Mouse (Mus musculus) frontal cortex, postnatal 10 days (tissue): ENCODE data around the gene Boll.
A peak's percentile ranks its signal among the peaks of the same experiment; 100 is the strongest.
"Not testable (repeated sequence)": the region's sequence is repeated elsewhere in the genome, so short reads cannot be mapped to it uniquely, and the experiment has no call there.

Experiments
- DNase-seq, 2 experiments: peaks; one replicate each; pipeline ENCODE4 v3.0.0; 2022; ENCODE audit warnings: low spot score in 2 of 2, mixed read lengths in 1 of 2

Boll gene

DNA sequence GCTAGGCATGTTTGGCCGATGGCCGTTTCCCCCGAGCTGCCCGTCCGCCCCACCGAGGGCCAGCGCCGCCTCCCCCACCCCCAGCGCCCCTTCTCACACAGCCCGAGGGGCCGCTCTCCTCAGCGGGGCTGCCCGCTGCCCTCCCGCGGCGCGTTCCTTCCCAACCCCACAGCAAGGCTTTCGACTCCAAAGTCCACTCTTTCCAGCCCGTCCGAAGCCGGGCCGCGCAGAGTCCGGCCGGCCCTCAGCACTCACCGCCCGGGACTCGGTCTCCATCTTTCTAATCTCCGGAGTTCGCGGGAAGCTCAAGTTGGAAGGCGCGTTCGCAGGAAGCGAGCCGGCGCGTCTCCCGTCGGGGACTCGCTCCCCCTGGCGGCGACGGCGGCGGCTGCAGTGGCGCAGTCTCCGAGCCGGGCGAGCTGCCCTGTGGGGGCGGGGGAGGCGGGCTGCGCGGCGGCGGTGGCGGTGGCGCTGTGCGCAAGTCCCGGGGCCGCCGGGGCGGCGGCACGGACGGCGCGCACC lies at the start of gene Boll:
Boll (minus strand) TSS at position 426 of the 522 bp plus-strand sequence.
- DNase-seq: peak in 1 of 2 experiments; percentile 43

DNA sequence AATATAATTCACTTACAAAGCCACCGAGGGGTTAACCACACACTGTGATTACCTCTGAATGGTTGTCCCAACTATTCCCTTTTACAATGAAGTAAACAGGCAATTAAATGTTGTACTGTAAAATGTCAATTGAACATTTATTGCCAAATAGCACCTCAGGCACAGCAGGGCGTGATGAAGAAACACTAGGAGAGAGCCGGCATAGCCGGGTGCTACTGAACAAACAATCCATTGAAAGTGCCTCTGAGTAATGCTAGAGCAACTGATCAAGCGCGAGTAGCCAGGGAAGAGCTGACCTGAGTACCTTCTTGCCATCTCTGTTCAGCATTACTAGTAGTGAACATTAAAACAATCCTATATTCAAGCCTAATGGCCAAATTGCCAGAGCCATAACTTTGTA lies 49.3 kb upstream of the Boll start:
- DNase-seq: no peak

DNA sequence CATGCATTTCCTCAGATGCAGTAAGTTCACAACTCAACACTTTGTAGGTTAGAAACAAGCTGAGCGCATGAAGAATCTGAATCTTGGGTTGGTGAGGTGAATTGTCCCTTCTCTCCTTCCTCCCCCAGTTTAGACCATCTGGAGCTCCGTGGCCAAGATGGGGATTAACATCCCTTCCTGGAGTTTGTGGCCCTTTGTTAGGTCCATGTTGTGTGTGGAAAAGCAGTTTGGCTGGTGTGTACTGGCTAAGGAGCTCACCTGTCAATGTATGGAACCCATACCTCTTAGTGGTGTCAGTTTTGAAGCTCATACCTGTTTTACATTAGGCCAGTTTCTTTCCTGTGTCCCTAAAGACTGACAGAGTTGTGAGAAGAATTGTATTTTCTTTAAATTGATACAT lies 47.8 kb upstream of the Boll start:
- DNase-seq: no peak

- no peak for DNase-seq
Observed at GRCm38 (mm10) chr1:55410670-55411069, 47.4 kb upstream of the Boll start.

DNA sequence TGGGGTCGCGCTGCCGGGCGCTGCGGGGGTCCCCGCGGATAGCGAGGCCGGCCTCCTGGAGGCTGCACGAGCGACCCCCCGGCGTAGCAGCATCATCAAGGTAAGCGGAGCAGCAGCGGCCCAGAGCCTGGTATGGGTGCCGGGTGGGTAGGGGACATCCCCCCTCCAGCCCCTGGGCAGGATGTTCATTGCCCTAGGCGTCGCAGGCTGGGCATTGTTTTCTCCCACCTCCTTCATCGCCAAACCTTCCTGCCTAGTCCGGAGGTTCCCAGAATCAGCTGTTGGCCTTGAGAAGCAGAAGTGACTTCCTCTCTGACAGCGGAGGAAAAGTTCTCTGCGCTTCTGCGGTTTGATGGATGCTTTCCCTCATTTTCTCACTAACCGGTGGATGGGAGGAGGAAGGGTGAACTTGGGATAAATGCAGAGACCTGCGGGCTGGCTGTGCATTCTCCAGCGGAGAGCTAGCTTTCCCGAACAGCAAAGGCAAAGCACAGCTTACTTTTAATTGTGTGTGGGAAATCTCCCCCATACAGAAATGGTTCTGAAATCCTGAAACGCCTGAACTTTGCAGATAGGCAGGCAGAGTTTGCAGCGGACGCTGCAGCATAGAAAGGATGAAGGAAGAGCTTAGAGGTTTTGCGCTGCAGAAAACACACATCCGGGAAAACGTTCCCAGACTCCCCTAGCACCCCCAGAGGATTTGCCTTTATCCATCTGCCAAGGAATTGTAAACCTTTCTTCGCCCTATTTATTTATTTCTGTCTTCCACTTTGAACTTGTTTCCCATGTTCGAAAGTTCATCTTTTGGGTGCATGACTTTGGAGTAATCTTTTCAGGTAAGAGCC lies 43.5 kb upstream of the Boll start:
- DNase-seq: peak in 1 of 2 experiments; percentile 35

- peak in 1 of 2 experiments; percentile 69 for DNase-seq
Observed at GRCm38 (mm10) chr1:55406023-55406413, 42.7 kb upstream of the Boll start.

DNA sequence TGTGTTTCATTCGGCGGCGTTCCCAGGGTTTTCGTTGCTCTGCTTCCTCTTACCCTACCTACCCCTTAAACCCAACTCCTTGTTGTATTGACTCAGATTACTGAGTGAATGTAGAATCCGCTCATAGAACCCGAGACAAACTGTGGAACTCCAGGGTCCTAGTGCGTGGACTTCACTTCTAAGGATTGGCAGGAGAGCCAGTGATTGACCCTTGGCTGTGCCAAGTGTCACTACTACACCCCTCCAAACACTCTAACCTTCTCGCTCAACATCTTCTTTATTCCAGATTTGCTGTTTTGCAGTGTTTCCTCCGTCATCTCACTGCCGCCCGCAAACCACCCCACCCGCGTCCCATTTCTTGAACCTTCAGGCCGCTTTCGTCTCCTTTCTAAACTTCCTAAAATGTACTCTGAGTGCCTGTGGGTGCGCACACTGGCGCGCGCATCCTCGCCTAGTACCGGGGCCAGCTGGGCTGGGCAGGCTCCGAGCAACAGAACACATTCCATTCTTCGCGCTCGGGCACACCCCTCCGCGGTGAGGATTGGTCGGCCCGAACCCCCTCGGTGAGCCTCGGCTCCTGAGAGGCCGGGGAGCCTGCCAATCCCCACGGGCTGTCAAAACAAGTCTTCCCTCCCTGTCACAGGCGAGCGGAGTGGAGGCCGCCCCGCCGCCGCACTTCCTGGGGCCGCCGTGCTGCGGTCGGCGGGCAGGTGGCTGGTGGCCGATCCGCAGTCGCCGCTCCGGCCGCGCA lies 42.2 kb upstream of the Boll start, which contains the start of gene Plcl1:
Plcl1 (plus strand) TSS at position 650 of the 751 bp plus-strand sequence.
- DNase-seq: peak; percentile 95 to 96

- peak; percentile 26 to 52 for DNase-seq
Observed at GRCm38 (mm10) chr1:55404439-55404838, 41.2 kb upstream of the Boll start.

DNA sequence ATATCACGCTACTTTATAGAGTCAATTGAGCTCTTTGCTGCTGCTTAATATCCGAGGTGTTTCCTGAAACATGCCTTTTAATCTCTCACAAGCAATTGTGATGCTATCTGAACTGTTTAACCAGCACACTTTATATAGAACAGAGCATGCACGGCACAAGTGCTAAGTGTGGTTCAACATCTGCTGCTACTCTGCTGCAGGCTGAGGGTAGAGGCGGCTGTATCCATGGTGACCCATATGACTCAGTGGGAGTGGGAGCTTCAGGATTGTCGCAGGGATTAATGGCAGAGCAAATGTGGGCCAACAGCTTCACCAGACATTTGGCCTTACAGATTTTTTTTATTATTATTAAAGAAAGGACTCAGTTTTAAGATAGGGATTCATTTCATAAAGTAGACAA lies 36.6 kb upstream of the Boll start:
- DNase-seq: peak; percentile 33 to 40

DNA sequence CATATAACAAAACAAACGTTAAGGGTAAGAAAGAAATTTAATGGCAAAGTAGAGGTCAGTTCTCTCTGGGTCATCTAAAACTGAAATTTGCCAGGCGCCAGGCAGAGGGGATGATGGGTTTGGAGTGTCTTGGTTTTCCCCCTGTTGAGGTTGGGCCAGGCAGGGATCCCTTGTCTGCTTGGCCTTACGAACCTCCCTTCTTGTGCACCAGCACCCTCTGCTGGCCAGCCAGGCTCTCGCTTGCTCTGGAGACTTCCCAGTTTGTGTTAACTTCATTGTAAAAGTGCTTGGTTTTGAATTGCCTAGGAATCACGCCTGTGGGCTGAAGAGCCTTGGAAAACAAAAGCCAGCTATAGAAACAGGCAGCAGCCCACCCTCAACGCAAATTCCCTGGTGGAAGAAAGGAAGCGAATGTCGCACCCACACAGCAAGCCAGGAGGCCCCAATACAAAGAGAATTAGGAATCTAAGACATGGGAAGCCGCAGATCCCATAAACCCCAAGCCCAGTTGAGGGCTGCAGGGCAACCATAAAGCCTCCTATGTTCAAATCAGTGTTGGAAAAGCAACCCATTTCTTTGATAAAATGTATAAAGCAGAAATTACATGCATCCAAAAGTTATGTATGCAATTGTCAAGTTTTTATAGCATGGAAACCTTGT lies 20.0 kb upstream of the Boll start:
- DNase-seq: peak in 1 of 2 experiments; percentile 75

DNA sequence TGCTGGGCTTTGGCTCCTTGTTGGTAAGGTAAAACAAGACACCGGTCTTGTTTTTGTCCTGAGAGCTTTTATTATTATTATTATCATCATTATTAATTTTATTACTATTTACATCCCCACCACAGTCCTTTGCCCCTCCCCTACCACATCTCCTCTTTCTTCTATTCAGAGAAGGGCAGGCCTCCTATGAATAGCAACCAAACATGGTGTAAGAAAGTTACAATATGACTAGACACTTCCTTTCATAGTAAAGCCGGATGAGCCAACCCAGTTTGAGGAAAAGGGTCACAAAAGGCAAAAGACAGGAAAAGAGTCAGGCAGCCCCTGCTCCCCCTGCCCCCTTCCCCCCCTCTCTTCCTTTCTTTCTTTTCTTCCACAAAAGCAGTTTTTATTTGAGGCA lies 17.3 kb upstream of the Boll start:
- no peak for DNase-seq

DNA sequence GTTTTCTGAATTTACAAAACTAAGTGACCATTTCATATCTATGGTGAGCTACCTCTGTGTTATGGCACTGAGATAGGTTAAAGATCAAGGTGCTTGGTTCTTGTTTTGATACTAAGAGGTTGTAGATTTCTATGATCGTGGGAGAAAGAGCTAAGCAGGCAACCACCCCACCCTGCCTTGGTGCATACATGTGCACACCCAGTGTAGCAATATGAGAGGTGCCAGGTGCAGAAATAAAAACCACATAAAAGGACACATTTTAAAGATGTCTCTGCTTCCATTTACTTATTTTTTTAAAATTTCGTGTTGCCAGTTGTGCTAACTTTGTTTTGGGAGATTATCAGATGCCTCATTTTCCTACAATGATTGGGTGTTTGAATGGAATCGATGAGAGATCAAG lies 9.4 kb upstream of the Boll start:
- no peak for DNase-seq

DNA sequence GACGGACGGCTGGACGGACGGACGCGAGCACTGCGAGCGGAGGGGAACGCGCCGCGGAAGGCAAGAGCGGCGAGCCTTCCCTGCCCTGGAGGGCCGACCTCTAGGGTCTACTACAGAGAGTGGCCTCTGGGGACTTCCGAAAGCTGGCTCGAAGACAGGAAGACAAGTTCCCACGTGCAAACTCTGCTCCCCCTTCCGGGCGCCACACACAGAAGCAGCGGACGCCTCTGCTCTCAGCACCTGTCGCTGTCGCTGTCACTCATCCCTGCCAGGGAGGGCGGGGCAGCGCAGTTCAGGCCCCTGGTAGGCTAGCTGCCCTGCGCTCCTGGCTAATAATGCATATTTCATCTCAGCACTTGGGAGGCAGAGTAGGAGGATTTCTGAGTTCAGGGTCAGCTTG lies 317 bp upstream of the Boll start:
- DNase-seq: peak in 1 of 2 experiments; percentile 14

DNA sequence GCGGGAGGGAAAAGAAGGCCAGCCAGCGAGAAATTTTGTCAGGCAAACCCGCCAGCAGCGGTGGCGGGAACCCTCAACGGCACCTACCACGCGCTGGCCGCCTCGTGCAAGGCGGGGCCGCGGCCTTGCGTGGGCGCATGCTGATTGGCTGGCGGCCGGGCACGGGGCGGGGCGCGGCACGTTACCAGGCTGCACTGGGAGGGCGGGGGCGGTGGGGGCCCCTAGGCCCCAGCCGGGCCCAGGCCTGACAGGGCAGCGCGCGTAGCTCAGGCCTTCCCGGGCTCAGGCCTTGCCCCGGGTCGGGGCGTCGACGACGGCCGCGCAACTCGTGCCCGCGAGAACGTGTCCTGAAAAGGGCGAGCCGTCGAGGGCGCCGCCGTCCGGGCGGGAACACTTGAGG lies 635 bp downstream of the Boll start:
- no peak for DNase-seq

GRCm38 (mm10) chr1:55351914-55352313 lies 11.4 kb downstream of the Boll start:
- DNase-seq: not testable (repeated sequence)

DNA sequence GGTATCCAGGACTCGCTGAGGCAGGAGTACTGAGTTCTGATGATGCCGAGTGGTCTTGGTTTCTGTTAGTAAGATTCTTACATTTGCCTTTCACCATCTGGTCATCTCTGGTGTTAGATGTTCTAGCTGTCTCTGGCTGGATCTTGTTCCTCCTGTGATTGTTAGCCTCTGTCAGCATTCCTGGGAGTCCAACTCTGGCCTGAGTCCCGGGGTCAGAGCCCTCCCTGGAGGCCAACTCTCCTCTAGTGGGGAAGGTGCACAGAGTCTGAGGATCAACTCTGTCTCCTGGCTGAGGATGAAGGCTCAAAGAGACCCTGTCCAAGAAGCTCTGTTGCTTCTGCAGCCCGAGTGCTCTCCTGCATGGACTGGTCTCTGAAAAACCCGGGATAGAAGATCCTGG lies 37.8 kb downstream of the Boll start:
- not testable (repeated sequence) for DNase-seq

- no peak for DNase-seq
Observed at GRCm38 (mm10) chr1:55301077-55301476, 62.2 kb downstream of the Boll start.

DNA sequence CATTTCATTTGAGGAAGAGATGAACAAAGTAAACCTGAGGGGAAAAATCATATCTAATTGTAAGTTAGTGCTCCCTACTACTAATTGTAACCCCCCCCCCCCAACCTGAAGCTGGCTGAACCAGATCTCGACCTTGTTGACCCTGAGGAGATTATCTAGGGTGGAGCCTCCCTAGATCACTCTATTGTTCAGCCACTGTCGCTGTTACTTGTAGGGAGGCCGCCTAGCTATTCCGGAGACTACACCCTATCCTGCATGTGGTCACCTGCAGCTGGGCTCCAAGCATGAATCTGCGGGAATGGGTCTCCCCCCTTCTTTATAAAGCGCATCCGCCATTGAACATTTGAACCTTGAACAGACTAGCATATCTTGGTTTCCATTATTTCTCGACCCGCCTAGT lies 84.2 kb downstream of the Boll start:
- no peak for DNase-seq

GRCm38 (mm10) chr1:55265447-55265846 lies 97.8 kb downstream of the Boll start:
- no peak for DNase-seq

DNA sequence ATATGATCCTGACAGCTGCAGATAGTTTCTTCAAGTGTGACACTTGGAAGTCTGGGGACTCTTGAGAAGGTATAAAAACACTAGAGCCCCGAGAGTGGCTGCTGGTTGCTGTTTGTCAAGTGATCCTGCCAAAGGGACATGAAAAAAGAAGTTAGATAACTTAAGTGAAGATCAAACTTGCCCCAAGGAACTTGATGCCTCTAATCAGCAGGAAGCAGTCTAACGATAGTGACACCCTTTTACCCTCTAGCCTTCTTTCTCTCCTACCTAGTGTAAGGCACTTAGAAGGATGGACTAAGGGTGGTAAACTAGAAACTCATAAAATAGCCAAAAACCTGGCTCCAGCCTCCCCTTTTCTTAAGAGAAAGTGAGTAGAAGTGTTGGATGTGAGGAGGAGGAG lies 98.9 kb downstream of the Boll start:
- DNase-seq: no peak

- DNase-seq: no peak
Observed at GRCm38 (mm10) chr1:55246374-55246773, 116.9 kb downstream of the Boll start.

DNA sequence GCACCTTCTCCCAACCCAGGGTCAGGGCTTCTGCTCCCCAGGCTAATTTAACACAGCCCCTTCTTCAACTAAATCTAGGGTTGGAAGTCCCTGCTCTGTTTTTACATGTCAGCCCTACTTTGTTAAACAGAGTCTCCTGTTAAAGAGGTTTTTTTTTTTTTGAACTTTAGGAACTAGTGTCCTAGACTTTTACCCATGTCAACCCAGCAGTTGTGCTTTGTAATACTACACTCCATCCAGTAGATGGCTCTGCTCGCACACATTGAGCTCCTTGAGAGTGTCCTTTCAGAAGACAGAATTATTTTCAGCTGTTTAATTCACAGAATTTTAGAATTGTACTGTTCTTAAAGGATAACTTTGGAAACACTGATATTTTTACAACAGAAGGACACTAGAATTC lies 124.0 kb downstream of the Boll start:
- DNase-seq: no peak
